ENCODE assay signal across 11 mouse cellular contexts in genomic region chr14:12346865-12347600, GRCm38 (mm10). TPM values are rescaled to one million over a fixed set of nuclear protein-coding genes. Genes with fewer than 3 reads are reported as not detected.
DNase-seq lines count a peak whose midpoint lies in the region; ATAC-seq lines count a peak whose summit lies in the region.
"Had no signal": no experiment of that assay in that cellular context is flagged by ENCODE, and none has a peak within 500 bp of the region (broad histone marks: within the 10 kb centered on the region; RNA-seq: fewer than 3 reads in every experiment).

No protein-coding gene starts in this region.

- no peaks in the 10 kb centered on the region for H3K36me3 ChIP-seq in kidney, embryonic 15.5 days
- H3K36me3 ChIP-seq in embryonic facial prominence, embryonic 10.5 days (replicated peaks): no peaks in the 10 kb centered on the region
- H3K36me3 ChIP-seq in hindbrain, embryonic 16.5 days (ENCODE audit: control insufficient read depth, insufficient read depth, low read length): no peaks in the 10 kb centered on the region

- H3K27me3 ChIP-seq in kidney, embryonic 15.5 days: peaks cover 100% of the 10 kb centered on the region
- peaks cover 100% of the 10 kb centered on the region for H3K27me3 ChIP-seq in embryonic facial prominence, embryonic 10.5 days (replicated peaks; ENCODE audit: low read depth, poor library complexity, severe bottlenecking)
- peaks cover 59% of the 10 kb centered on the region for H3K27me3 ChIP-seq in hindbrain, embryonic 16.5 days (replicated peaks; ENCODE audit: control insufficient read depth, insufficient read depth, low read length)

- DNase-seq in kidney, adult 9 months: no peak
- DNase-seq in embryonic facial prominence, embryonic 10.5 days (ENCODE audit: low spot score): peak; percentile 61
- DNase-seq in neural tube, embryonic 10.5 days (ENCODE audit: extremely low spot score, low spot score): peak; percentile 59
- DNase-seq in lung, postnatal 4 days: no peak
- DNase-seq in right cerebral cortex, postnatal 14 days: no peak
- DNase-seq: gastrocnemius, postnatal 36 days had no signal

- no peaks in the 10 kb centered on the region for H3K9me3 ChIP-seq in kidney, embryonic 15.5 days (replicated peaks)
- no peaks in the 10 kb centered on the region for H3K9me3 ChIP-seq in embryonic facial prominence, embryonic 10.5 days
- H3K9me3 ChIP-seq in hindbrain, embryonic 16.5 days (ENCODE audit: control insufficient read depth, low read length): no peaks in the 10 kb centered on the region

- WGBS in kidney, embryonic 15.5 days: 1% methylated on average over 26 of the region's 26 CpGs
- WGBS in embryonic facial prominence, embryonic 10.5 days: under 1% methylated on average over 26 of the region's 26 CpGs
- WGBS in hindbrain, embryonic 16.5 days: under 1% methylated on average over 26 of the region's 26 CpGs

- peak overlapping the region; percentile 42 for H3K4me2 ChIP-seq in kidney, embryonic 15.5 days
- H3K4me2 ChIP-seq in hindbrain, embryonic 16.5 days (ENCODE audit: low read length): 0 out of 2 replicates have a peak overlapping the region, but pooled peaks have one; percentile 14

- H3K4me1 ChIP-seq in kidney, embryonic 15.5 days: peaks cover 28% of the 10 kb centered on the region
- H3K4me1 ChIP-seq in embryonic facial prominence, embryonic 10.5 days: peaks cover 35% of the 10 kb centered on the region
- peaks cover 12% of the 10 kb centered on the region for H3K4me1 ChIP-seq in hindbrain, embryonic 16.5 days (ENCODE audit: control insufficient read depth, insufficient read depth, low read depth, low read length)

- no peak overlapping the region for H3K27ac ChIP-seq in kidney, embryonic 15.5 days
- no peak overlapping the region for H3K27ac ChIP-seq in embryonic facial prominence, embryonic 10.5 days (replicated peaks)
- H3K27ac ChIP-seq in hindbrain, embryonic 16.5 days (ENCODE audit: low read depth, low read length): no peak overlapping the region

- H3K4me3 ChIP-seq in kidney, embryonic 15.5 days (replicated peaks): peak overlapping the region; percentile 26
- H3K4me3 ChIP-seq in embryonic facial prominence, embryonic 10.5 days: peak overlapping the region; percentile 50
- H3K4me3 ChIP-seq in hindbrain, embryonic 16.5 days (ENCODE audit: low read length): no peak overlapping the region

- ATAC-seq in kidney, embryonic 15.5 days (replicated peaks; ENCODE audit: low FRiP score): no peak
- no peak for ATAC-seq in hindbrain, embryonic 16.5 days
- ATAC-seq in erythroblast, adult 5-6 weeks (replicated peaks; ENCODE audit: low FRiP score, poor library complexity, severe bottlenecking): no peak

- no peak overlapping the region for H3K9ac ChIP-seq in kidney, embryonic 15.5 days
- no peak overlapping the region for H3K9ac ChIP-seq in hindbrain, embryonic 16.5 days (ENCODE audit: low read depth, low read length)

RNA-seq across cellular contexts. Expression of gene Fezf2, which starts 1.0 kb away (rescaled TPM):
- polyA plus RNA-seq in kidney, embryonic 15.5 days (2015; fragmentation: Nextera tagmentation; extraction: Ambion mirVana): not detected in 2 replicates
- 2.8 and 3.2 TPM in 2 replicates for polyA plus RNA-seq in embryonic facial prominence, embryonic 10.5 days (2016; fragmentation: Nextera tagmentation; extraction: Ambion mirVana)
- 0.06 and 2.3 TPM in 2 replicates for polyA plus RNA-seq in hindbrain, embryonic 16.5 days (2015; fragmentation: Nextera tagmentation; extraction: Ambion mirVana)
- not detected in 2 replicates for total RNA-seq in erythroblast, adult 5-6 weeks (2015; ENCODE audit: low replicate concordance)
- not detected in 2 replicates for total RNA-seq in erythroblast, adult 5-6 weeks (2017; ENCODE audit: low replicate concordance)
- total RNA-seq: gastrocnemius, postnatal 36 days; MEL had no signal
- polyA plus RNA-seq: spleen, adult 2 months had no signal

Comparison
In these comparisons a context has a peak if more than half of its experiments do, and no peak if none do; other contexts are left out.
1. DNase-seq: peak in embryonic facial prominence, embryonic 10.5 days (single experiment) and neural tube, embryonic 10.5 days (single experiment); none in kidney, adult 9 months (single experiment), lung, postnatal 4 days (0 of 2) and right cerebral cortex, postnatal 14 days (single experiment).